Mouse (Mus musculus) embryonic facial prominence, embryonic 10.5 days (tissue): ENCODE data around the gene Anks1b. TPM values are rescaled to one million over a fixed set of nuclear protein-coding genes. Genes with fewer than 3 reads are reported as not detected.

Experiments
- DNase-seq: peaks from one replicate; pipeline ENCODE4 v3.0.0-alpha.2; 2017; ENCODE audit warnings: low spot score
- H3K27ac ChIP-seq: fragments of 300-500 bp; sonication (generic); replicated peaks from 2 replicates; pipeline ENCODE4 v1.5.1; 2016; ENCODE audit warnings: mild to moderate bottlenecking
- H3K27me3 ChIP-seq: fragments of 300-500 bp; sonication (generic); replicated peaks from 2 replicates; pipeline ENCODE4 v1.6.1; 2016; ENCODE audit warnings: low read depth, mild to moderate bottlenecking; ENCODE audit not compliant: poor library complexity, severe bottlenecking
- H3K36me3 ChIP-seq: fragments of 300-500 bp; sonication (generic); replicated peaks from 2 replicates; pipeline ENCODE4 v1.6.1; 2016; ENCODE audit warnings: mild to moderate bottlenecking, moderate library complexity
- H3K4me1 ChIP-seq: fragments of 300-500 bp; sonication (generic); 2 replicates; pipeline ENCODE4 v1.6.1; 2016
- H3K4me3 ChIP-seq: fragments of 300-500 bp; sonication (generic); 2 replicates; pipeline ENCODE4 v1.5.1; 2016; ENCODE audit warnings: mild to moderate bottlenecking, moderate library complexity
- H3K9me3 ChIP-seq: fragments of 300-500 bp; sonication (generic); 2 replicates; pipeline ENCODE4 v1.6.1; 2016; ENCODE audit warnings: mild to moderate bottlenecking
- WGBS: fragments of 180-500 bp; shearing (Covaris S2); methylation state at CpG from one replicate; pipeline ENCODE4 v1.1.7; 2016; 5-methylcytosine and 5-hydroxymethylcytosine counted together
- polyA plus RNA-seq: library from polyadenylated mRNA; unstranded; fragments of >200 nt; fragmentation: Nextera tagmentation; extraction: Ambion mirVana; gene quantifications from 2 replicates; pipeline ENCODE4 v1.2.1, GENCODE M21; 2016

Anks1b gene
- polyA plus RNA-seq, 1 experiment from 2014 or later = 1.6 TPM

DNA sequence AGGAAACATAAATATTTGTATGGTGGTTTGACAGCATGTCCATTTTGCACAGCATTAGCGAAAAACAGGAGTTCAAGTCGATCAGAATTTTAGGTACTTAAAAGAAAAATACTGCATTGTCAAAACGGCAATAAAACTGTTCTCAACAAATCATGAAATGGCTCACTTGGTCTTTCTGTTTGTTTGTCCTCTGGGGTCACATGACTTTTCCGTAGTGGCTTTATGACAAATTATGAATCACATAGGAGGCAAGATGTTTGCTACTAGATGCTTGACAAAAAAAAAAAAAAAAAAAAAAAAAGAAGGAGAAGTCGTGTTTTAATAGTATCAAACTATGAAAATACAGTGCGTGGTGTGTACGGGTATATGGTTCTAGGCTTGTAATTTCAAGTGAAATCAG lies 495.7 kb downstream of the Anks1b start:
- WGBS = 94% methylated on average over 7 of the region's 7 CpGs
- DNase-seq = no peak
- no peaks in the 10 kb centered on the region for H3K36me3 ChIP-seq
- no peak overlapping the region for H3K4me3 ChIP-seq
- no peaks in the 10 kb centered on the region for H3K27me3 ChIP-seq
- H3K27ac ChIP-seq = no peak overlapping the region
- H3K4me1 ChIP-seq = no peaks in the 10 kb centered on the region
- no peaks in the 10 kb centered on the region for H3K9me3 ChIP-seq

DNA sequence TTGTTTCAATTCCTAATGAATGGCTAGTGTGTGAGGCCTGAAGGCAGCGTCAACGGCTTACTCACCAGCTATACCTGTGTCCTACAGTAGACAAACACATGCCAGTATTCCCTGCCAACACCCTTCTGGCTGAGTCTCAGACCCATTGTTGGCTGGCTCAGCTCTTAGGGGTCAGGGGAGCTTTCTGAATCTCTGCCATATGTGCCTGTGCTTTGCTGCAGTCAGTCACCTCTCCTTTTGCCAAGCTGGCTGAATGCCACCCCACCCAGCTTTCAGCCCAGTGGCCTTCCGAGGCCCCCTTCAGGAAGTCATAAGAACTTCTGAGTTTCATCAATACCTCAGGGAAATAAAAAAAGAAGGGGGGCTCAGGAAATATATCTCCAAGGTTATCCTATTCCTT lies 497.4 kb downstream of the Anks1b start:
- Histone ChIP-seq H3K27ac (no peak overlapping the region), H3K4me3 (no peak overlapping the region), H3K27me3 (no peaks in the 10 kb centered on the region), H3K36me3 (no peaks in the 10 kb centered on the region), H3K9me3 (no peaks in the 10 kb centered on the region), H3K4me1 (no peaks in the 10 kb centered on the region)
- WGBS = 91% methylated on average over 3 of the region's 3 CpGs
- no peak for DNase-seq

DNA sequence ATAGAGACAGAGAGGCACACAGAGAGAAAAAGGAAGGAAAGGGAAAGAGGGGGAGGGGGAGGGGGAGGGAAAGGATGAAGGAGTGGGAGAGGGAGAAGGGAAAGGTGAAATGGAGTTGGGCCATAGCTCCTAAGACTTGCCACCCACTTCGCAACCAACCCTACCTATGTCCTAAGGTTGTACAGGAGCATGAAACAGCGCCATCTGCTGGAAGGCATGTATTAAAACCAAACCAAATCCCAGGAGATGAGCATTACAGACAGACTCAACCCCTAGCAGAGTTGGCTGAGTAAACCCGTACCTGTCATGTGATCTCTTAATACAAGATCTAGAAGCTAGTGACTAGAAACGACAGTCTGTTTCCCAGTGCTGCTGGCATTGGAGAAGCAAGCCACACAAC lies 500.2 kb downstream of the Anks1b start:
- H3K4me3 ChIP-seq = no peak overlapping the region
- peak; percentile 45 for DNase-seq
- no peaks in the 10 kb centered on the region for H3K9me3 ChIP-seq
- no peaks in the 10 kb centered on the region for H3K36me3 ChIP-seq
- H3K27me3 ChIP-seq = no peaks in the 10 kb centered on the region
- H3K4me1 ChIP-seq = 0 out of 2 replicates have a peak, but pooled peaks cover 2% of the 10 kb centered on the region
- WGBS = 31% methylated on average over 4 of the region's 4 CpGs
- no peak overlapping the region for H3K27ac ChIP-seq

DNA sequence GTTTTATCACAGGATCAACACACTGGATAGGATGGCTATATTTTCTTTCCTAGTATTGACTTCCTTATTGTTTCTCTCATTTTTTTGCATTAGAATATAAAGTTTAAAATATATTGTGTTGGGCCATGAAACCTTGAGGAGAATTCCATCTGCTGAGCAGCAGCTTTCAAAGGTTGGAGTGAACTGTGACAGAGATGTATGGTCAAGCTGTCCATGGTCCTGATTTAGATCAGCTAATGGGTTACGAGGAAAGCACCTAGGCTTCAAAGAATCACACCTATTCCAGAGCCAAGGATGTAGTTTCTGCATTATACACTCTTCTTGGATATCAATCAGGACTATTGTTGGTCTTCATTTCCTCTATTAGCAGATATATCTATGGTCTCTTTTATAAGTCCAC lies 503.3 kb downstream of the Anks1b start:
- H3K27ac ChIP-seq = no peak overlapping the region
- no peaks in the 10 kb centered on the region for H3K27me3 ChIP-seq
- H3K9me3 ChIP-seq = no peaks in the 10 kb centered on the region
- DNase-seq = no peak
- no peak overlapping the region for H3K4me3 ChIP-seq
- H3K36me3 ChIP-seq = no peaks in the 10 kb centered on the region
- 71% methylated on average over 1 of the region's 1 CpGs for WGBS
- peaks cover 19% of the 10 kb centered on the region for H3K4me1 ChIP-seq

DNA sequence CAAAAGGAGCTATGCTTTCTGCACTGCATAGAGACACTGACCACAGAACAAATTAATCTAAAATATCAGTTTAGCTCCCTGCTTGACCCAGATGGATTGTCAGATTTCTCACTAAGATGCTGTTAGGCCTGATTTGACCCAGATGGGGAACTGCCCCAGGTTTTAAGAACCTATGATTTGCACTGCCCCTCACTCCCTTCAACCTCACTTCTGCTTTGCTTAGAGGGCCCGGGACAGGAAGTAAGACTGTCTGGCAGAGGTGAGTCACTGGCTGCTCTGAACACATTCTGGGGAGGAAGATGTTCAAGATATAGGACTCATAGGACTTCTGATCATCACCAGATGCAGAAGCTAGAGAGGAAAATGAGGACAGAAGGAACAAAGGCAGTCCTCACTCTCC lies 506.8 kb downstream of the Anks1b start:
- Histone ChIP-seq H3K36me3 (no peaks in the 10 kb centered on the region), H3K4me1 (peaks cover 19% of the 10 kb centered on the region), H3K27me3 (no peaks in the 10 kb centered on the region), H3K9me3 (no peaks in the 10 kb centered on the region), H3K27ac (peak overlapping the region; percentile 51; the same call in 1 of the 2 replicates), H3K4me3 (no peak overlapping the region)
- WGBS = 52% methylated on average over 1 of the region's 1 CpGs
- DNase-seq = no peak

DNA sequence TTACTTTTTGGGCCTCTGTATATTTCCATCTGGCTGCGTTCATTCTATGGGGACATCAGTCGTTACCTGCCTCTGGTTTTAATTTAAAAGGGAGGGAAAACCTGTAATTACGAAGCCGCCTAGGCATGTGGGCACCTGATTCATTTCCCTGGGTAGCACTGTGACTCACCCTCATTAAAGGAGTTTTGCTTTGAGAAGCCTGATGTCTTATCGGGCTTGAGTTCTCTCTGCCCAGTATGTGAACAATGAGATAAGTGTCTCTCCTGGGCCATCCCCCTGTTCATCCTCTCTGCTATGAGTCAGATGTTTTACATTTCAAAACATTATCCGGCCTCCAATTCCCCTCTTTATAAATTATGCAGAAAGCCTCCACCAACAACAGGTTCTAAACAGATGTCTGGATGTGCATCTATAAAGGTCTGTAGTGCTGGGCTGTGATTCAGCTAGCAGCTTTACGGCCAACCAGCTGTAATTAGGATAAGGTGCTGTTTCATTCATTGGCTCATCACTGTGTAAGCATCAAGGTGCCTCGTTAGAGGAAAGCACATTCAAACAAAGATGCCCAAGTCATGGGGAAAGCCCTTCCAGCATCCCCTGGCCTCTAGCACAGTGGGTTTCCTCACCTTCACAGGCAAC lies 507.5 kb downstream of the Anks1b start:
- Histone ChIP-seq H3K9me3 (no peaks in the 10 kb centered on the region), H3K36me3 (no peaks in the 10 kb centered on the region), H3K27ac (no peak overlapping the region), H3K4me1 (peaks cover 19% of the 10 kb centered on the region), H3K27me3 (no peaks in the 10 kb centered on the region), H3K4me3 (no peak overlapping the region)
- WGBS = 57% methylated on average over 8 of the region's 8 CpGs
- DNase-seq = no peak

DNA sequence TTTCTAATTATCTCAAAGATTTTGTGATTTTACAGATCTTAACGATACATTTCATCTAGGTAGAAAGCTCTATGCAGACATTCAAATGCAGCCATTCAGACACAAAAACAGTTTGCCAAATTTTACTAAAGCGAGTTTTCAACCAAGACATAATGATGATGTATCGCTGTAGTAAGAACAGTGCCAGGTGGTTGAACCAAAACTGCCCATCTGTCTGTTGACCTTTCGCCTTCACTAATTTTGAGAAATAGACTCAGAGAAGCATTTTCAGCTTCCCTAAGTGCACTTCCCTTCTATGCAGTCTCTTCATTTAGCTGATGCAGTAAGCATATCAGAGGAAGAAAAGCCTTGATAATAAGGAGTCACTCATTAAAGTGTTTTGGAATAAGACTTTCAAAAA lies 527.1 kb downstream of the Anks1b start:
- 92% methylated on average over 4 of the region's 4 CpGs for WGBS
- no peak overlapping the region for H3K27ac ChIP-seq

DNA sequence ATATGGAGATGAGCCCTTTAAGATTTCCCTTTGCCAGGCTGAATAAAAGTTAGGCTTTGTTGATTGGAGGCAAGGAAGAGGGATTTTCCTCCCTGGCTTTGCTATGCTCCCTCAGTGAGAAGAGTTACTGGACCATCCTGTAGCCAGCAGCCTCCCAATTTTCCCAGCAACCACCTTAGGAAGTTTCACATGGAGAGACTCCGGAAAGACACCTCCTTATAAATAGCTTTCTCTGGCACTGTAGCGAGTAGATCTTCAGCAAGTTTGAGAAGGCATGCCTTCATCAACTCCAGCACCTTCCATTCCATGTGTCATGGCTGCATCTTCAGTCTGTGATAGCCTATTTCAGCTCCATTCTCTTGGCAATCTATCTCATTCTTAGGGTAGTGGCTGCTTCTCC lies 535.2 kb downstream of the Anks1b start:
- Histone ChIP-seq H3K9me3 (no peaks in the 10 kb centered on the region), H3K36me3 (no peaks in the 10 kb centered on the region), H3K27ac (no peak overlapping the region), H3K4me1 (no peaks in the 10 kb centered on the region), H3K27me3 (no peaks in the 10 kb centered on the region), H3K4me3 (no peak overlapping the region)
- no peak for DNase-seq
- WGBS = 85% methylated on average over 2 of the region's 2 CpGs

More for the DNA sequence above, 527.1 kb downstream of the Anks1b start:
- Histone ChIP-seq H3K4me1 (no peaks in the 10 kb centered on the region), H3K9me3 (no peaks in the 10 kb centered on the region), H3K4me3 (no peak overlapping the region), H3K27me3 (no peaks in the 10 kb centered on the region), H3K36me3 (no peaks in the 10 kb centered on the region)
- DNase-seq = no peak

DNA sequence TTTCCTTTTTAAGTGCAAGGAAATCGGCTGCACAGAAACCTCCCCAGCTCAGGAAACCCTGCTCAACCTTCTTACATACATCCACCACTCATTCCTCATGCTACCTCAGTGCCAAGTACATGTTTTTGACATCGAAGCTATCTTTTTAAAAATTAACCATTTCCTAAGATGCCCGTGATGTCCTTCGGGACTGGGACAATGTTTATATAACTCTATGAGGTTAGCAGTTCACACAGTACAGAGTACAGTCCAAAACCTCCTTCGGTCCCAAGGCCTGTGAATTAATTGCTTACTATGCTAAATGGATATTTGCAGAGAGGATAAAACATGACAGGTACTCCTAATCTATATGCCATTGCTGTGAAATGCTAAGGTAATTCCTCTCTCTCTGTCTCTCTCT lies 558.2 kb downstream of the Anks1b start:
- Histone ChIP-seq H3K9me3 (no peaks in the 10 kb centered on the region), H3K27me3 (no peaks in the 10 kb centered on the region), H3K36me3 (no peaks in the 10 kb centered on the region), H3K4me3 (no peak overlapping the region), H3K4me1 (peaks cover 15% of the 10 kb centered on the region), H3K27ac (no peak overlapping the region)
- WGBS = 66% methylated on average over 5 of the region's 5 CpGs
- no peak for DNase-seq

DNA sequence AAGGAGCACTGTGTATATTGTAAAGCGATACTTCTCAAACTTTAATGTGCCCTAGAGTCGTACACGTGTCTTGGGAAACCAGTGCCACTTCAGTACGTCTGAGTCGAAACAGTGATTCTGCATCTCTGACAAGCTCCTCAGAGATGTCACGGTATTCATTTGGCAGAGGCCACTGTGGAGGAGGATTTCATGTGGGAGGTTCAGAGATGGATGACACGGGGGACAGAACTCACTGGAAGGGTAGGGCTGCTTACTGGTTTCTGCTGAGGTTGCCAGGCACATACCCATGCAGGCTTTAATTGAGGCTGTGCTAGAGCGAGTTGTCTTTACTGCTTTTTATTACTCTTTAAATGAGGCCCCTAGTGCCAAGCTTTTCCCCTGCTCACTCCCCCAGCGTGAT lies 558.7 kb downstream of the Anks1b start:
- Histone ChIP-seq H3K36me3 (no peaks in the 10 kb centered on the region), H3K4me3 (no peak overlapping the region), H3K9me3 (no peaks in the 10 kb centered on the region), H3K27ac (no peak overlapping the region), H3K27me3 (no peaks in the 10 kb centered on the region), H3K4me1 (peaks cover 15% of the 10 kb centered on the region)
- 48% methylated on average over 9 of the region's 9 CpGs for WGBS
- no peak for DNase-seq

DNA sequence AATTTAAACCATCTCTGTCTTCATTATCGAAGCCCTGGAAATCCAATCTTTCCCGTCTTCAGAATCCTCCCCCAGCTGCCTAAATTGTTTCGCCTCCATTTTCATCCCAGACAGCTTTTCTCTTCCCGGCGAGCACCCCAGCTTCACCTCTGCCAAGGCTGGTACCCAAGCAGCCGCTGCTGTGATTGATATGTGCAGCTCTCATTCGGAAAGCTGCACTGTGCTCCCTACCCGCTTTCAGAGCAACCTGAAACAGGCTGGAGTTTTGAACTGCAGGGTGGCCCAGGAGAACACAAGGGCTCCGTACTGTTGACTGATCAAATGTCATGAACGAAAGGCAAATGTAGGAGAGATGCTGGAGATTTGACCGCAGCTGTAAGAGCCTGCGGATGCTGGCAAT lies 559.2 kb downstream of the Anks1b start:
- H3K4me3 ChIP-seq = no peak overlapping the region
- H3K36me3 ChIP-seq = no peaks in the 10 kb centered on the region
- H3K9me3 ChIP-seq = no peaks in the 10 kb centered on the region
- H3K27me3 ChIP-seq = no peaks in the 10 kb centered on the region
- no peak for DNase-seq
- H3K4me1 ChIP-seq = peaks cover 15% of the 10 kb centered on the region
- no peak overlapping the region for H3K27ac ChIP-seq
- 58% methylated on average over 12 of the region's 12 CpGs for WGBS

DNA sequence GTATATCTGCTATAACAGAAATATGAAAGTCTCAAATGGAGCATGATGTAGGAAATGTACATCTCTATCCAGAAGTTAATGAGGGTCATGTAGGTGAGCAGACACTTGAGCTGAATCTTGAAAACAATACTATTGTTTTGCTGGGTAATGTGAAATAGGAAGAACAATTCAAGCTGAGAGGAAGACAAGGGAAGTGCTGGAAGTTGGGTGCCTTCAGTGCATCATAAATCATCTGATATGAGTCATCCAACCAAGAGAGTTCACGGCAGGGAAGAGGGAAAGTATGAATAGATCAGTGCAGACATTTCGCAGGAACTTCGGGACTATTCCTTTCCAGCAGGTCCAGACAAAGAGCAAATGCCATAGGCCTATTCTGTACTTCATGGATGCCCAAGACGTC lies 567.7 kb downstream of the Anks1b start:
- H3K4me3 ChIP-seq = no peak overlapping the region
- H3K9me3 ChIP-seq = no peaks in the 10 kb centered on the region
- DNase-seq = no peak
- 87% methylated on average over 4 of the region's 4 CpGs for WGBS
- H3K36me3 ChIP-seq = no peaks in the 10 kb centered on the region
- H3K27ac ChIP-seq = no peak overlapping the region
- H3K4me1 ChIP-seq = no peaks in the 10 kb centered on the region
- no peaks in the 10 kb centered on the region for H3K27me3 ChIP-seq

DNA sequence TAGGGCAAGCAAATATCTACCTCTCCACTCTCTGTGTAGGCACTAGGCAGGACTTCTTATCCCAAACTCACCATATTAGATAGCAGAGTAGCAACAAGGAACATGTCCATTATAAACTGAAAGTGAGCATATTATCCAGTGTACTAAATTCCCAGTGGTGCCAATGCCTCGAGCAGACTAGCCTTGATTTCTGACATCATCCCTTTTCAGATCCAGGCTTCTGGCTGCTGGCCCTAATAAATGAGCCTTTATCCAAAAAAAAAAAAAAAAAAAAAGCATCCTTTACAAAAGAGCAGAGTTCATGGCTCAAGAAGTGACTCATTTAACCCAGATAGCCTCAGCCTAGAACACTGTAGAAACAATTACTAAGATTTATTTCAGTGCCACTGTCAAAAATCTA lies 568.3 kb downstream of the Anks1b start:
- no peaks in the 10 kb centered on the region for H3K9me3 ChIP-seq
- H3K27ac ChIP-seq = no peak overlapping the region
- H3K27me3 ChIP-seq = no peaks in the 10 kb centered on the region
- no peak for DNase-seq
- H3K4me3 ChIP-seq = no peak overlapping the region
- no peaks in the 10 kb centered on the region for H3K4me1 ChIP-seq
- 60% methylated on average over 1 of the region's 1 CpGs for WGBS
- H3K36me3 ChIP-seq = no peaks in the 10 kb centered on the region

DNA sequence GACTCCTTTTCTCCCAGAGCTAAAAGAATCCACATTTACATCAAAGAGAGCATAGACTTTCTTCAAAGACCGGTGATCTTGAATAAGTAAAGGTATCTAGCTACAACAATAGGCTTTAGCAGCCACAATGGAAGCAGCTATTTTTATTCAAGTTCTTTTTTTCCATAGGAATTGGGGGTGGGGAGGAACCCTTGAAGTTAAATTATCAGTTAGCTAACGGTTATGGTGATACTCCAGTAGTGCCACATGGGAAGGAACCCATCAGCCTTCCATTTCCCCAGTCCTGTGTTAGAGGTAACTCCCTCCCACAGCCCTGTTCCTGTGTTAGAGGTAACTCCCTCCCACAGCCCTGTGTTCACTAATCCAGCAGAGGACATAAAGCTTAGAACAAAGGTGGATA lies 591.6 kb downstream of the Anks1b start:
- WGBS = 78% methylated on average over 2 of the region's 2 CpGs
- H3K36me3 ChIP-seq = no peaks in the 10 kb centered on the region
- H3K27ac ChIP-seq = no peak overlapping the region
- H3K4me1 ChIP-seq = no peaks in the 10 kb centered on the region
- DNase-seq = no peak
- H3K4me3 ChIP-seq = no peak overlapping the region
- H3K27me3 ChIP-seq = no peaks in the 10 kb centered on the region
- no peaks in the 10 kb centered on the region for H3K9me3 ChIP-seq
